Mouse (Mus musculus) forebrain, embryonic 14.5 days (tissue): ENCODE results near the gene Ccdc117. TPM values are rescaled to one million over a fixed set of nuclear protein-coding genes. Genes with fewer than 3 reads are reported as not detected.

ENCODE experiments used
- ATAC-seq: fragments of 200-750 bp; cut with Nextera tagmentation; 2 replicates; pipeline ENCODE4 v1.8.0; 2017; ENCODE audit warnings: mild to moderate bottlenecking, moderate library complexity
- DNase-seq: peaks from one replicate; pipeline ENCODE4 v3.0.0-alpha.2; 2015; ENCODE audit warnings: low spot score
- H3K27ac ChIP-seq: fragments of 300-500 bp; sonication (generic); 2 replicates; pipeline ENCODE4 v1.5.1; 2014; ENCODE audit warnings: low read depth, mild to moderate bottlenecking, control low read depth, low read length, moderate library complexity
- H3K27me3 ChIP-seq: fragments of 300-500 bp; sonication (generic); replicated peaks from 2 replicates; pipeline ENCODE4 v1.6.1; 2014; ENCODE audit warnings: low read length, control low read depth, mixed read lengths; ENCODE audit not compliant: control insufficient read depth, insufficient read depth
- H3K36me3 ChIP-seq: fragments of 300-500 bp; sonication (generic); 2 replicates; pipeline ENCODE4 v1.6.1; 2014; ENCODE audit warnings: low read length, control low read depth; ENCODE audit not compliant: control insufficient read depth, insufficient read depth
- H3K4me1 ChIP-seq: fragments of 300-500 bp; sonication (generic); 2 replicates; pipeline ENCODE4 v1.6.1; 2014; ENCODE audit warnings: antibody characterized with exemption, low read length, control low read depth; ENCODE audit not compliant: control insufficient read depth, insufficient read depth
- H3K4me2 ChIP-seq: fragments of 300-500 bp; sonication (generic); 2 replicates; pipeline ENCODE4 v1.6.1; 2014; ENCODE audit warnings: mild to moderate bottlenecking, control low read depth, low read length
- H3K4me3 ChIP-seq: fragments of 300-500 bp; sonication (generic); 2 replicates; pipeline ENCODE4 v1.5.1; 2014; ENCODE audit warnings: low read depth, low read length, control low read depth
- H3K9ac ChIP-seq: fragments of 300-500 bp; sonication (generic); 2 replicates; pipeline ENCODE4 v1.6.1; 2014; ENCODE audit warnings: mild to moderate bottlenecking, low read length, control low read depth, moderate library complexity
- H3K9me3 ChIP-seq: fragments of 300-500 bp; sonication (generic); replicated peaks from 2 replicates; pipeline ENCODE4 v1.6.1; 2016; ENCODE audit warnings: low read length, control low read depth, mixed read lengths; ENCODE audit not compliant: control insufficient read depth
- WGBS: fragments of 180-500 bp; shearing (Covaris S2); extraction: QIAGEN DNeasy Blood & Tissue Kit; methylation state at CpG from one replicate; pipeline ENCODE4 v1.1.7; 2014; 5-methylcytosine and 5-hydroxymethylcytosine counted together
- polyA plus RNA-seq: library from polyadenylated mRNA; unstranded; fragments of >200 nt; fragmentation: Nextera tagmentation; extraction: Ambion mirVana; gene quantifications from 2 replicates; pipeline ENCODE4 v1.2.1, GENCODE M21; 2014

The Ccdc117 gene
- polyA plus RNA-seq, 1 experiment from 2014 or later = 13.1 TPM

- Histone ChIP-seq H3K4me3 (no peak overlapping the region), H3K9ac (no peak overlapping the region), H3K9me3 (no peaks in the 10 kb centered on the region), H3K36me3 (peaks cover 96% of the 10 kb centered on the region), H3K4me1 (no peaks in the 10 kb centered on the region), H3K4me2 (no peak overlapping the region), H3K27ac (no peak overlapping the region), H3K27me3 (no peaks in the 10 kb centered on the region)
- ATAC-seq (no peak), DNase-seq (no peak)
- WGBS = 81% methylated on average over 5 of the region's 5 CpGs
Measured at GRCm38 (mm10) chr11:5527865-5528523, 14.0 kb downstream of the Ccdc117 start.

DNA sequence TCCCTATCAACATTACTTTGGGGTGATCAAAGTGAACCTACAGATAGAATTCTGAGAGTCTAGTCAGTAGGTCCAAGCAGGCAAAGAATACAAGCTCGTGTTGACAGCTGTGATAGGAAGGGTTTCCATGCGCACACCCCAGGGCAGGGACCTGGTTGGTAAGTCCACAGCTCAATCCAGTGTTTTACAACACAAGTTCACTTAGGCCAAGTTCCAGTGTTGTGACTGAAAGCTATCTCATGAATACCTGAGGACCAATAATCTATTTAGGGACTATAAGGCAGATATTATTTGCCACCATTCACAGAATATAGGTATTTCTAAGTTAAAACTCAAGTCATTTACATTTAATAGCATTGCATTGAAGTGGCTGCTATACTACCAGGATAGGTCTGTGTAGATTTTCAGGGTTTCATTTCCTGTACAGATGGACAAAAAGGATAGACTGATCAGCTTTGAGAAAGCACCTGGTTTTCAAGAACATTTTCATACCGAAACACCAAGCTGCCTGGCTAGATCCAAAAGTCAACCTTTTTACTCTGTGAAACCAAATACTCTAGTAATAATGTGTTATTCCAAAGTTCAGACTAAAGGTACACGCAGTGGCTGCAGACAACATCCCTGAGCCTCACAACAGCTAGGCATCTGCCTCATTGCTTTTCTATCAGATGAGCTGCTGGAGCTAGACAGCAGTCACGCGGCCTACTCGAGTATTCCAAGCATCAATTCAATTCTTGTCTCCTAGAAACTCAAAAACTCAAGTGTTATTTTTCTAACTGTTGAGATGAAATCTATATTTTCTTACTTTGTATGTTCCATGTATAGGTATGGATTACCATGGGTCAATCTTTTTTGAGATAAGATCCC lies 15.2 kb downstream of the Ccdc117 start:
- H3K4me2 ChIP-seq = no peak overlapping the region
- WGBS = 92% methylated on average over 7 of the region's 7 CpGs
- H3K4me1 ChIP-seq = peaks cover 5% of the 10 kb centered on the region
- H3K9me3 ChIP-seq = no peaks in the 10 kb centered on the region
- H3K36me3 ChIP-seq = peaks cover 92% of the 10 kb centered on the region
- ATAC-seq (no peak), DNase-seq (no peak)
- H3K4me3 ChIP-seq = no peak overlapping the region
- H3K27me3 ChIP-seq = no peaks in the 10 kb centered on the region
- no peak overlapping the region for H3K27ac ChIP-seq
- no peak overlapping the region for H3K9ac ChIP-seq

GRCm38 (mm10) chr11:5525418-5525817 lies 16.6 kb downstream of the Ccdc117 start:
- Histone ChIP-seq H3K9me3 (no peaks in the 10 kb centered on the region), H3K4me1 (peaks cover 5% of the 10 kb centered on the region), H3K27ac (no peak overlapping the region), H3K4me2 (no peak overlapping the region), H3K36me3 (peaks cover 78% of the 10 kb centered on the region), H3K4me3 (no peak overlapping the region), H3K9ac (no peak overlapping the region), H3K27me3 (no peaks in the 10 kb centered on the region)
- DNase-seq (no peak), ATAC-seq (no peak)
- 93% methylated on average over 4 of the region's 4 CpGs for WGBS

DNA sequence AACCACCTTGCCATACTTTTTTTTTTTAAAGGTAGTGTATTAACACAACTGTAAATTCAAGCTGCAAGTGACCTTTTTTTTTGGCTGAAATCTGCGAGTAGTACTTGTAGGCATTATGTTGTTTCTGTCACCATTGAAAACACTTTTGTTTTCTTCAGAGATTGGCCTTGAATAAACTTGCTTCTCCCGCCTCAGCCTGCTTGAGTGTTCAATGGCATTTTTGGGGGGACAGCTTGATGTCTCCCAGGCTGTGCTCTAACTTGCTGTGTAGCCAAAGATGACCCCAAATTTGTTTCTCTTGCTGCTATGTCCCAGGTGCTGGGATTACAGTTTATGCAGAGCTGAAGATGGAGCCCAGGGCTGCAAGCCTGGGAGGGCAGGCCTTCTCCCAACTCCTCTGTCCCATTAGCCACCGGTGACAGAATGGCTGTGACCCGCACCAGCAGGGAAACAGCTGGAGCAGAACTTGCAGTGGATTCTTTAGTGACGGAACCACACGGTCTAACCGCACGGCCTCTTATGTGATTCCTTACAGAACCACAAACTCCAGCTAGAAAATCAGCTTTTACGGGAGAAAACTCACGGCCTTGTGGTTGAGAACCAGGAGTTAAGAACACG lies 19.1 kb downstream of the Ccdc117 start:
- DNase-seq (no peak), ATAC-seq (no peak)
- WGBS = 89% methylated on average over 11 of the region's 11 CpGs
- Histone ChIP-seq H3K36me3 (peaks cover 56% of the 10 kb centered on the region), H3K4me2 (peak overlapping the region; percentile 78; the same call in 1 of the 2 replicates), H3K27ac (no peak overlapping the region), H3K27me3 (no peaks in the 10 kb centered on the region), H3K9ac (no peak overlapping the region), H3K4me1 (peaks cover 5% of the 10 kb centered on the region), H3K9me3 (no peaks in the 10 kb centered on the region), H3K4me3 (no peak overlapping the region)

GRCm38 (mm10) chr11:5521516-5522291 lies 20.3 kb downstream of the Ccdc117 start:
- Histone ChIP-seq H3K27ac (peak overlapping the region; percentile 90), H3K4me2 (peak overlapping the region; percentile 78), H3K9ac (peak overlapping the region; percentile 97), H3K9me3 (no peaks in the 10 kb centered on the region), H3K27me3 (no peaks in the 10 kb centered on the region), H3K36me3 (peaks cover 45% of the 10 kb centered on the region), H3K4me3 (peak overlapping the region; percentile 99), H3K4me1 (peaks cover 5% of the 10 kb centered on the region)
- under 1% methylated on average over 34 of the region's 34 CpGs for WGBS
- ATAC-seq = peak; percentile 18
- peak; percentile 69 for DNase-seq

GRCm38 (mm10) chr11:5521266-5521515 lies 20.8 kb downstream of the Ccdc117 start:
- no peak; the same call in 1 of the 2 replicates for ATAC-seq
- Histone ChIP-seq H3K4me2 (peak overlapping the region; percentile 78), H3K36me3 (peaks cover 39% of the 10 kb centered on the region), H3K4me3 (peak overlapping the region; percentile 99), H3K9ac (peak overlapping the region; percentile 97), H3K4me1 (peaks cover 5% of the 10 kb centered on the region), H3K27ac (peak overlapping the region; percentile 90), H3K9me3 (no peaks in the 10 kb centered on the region), H3K27me3 (no peaks in the 10 kb centered on the region)
- 0% methylated on average over 13 of the region's 13 CpGs for WGBS
- DNase-seq = no peak

DNA sequence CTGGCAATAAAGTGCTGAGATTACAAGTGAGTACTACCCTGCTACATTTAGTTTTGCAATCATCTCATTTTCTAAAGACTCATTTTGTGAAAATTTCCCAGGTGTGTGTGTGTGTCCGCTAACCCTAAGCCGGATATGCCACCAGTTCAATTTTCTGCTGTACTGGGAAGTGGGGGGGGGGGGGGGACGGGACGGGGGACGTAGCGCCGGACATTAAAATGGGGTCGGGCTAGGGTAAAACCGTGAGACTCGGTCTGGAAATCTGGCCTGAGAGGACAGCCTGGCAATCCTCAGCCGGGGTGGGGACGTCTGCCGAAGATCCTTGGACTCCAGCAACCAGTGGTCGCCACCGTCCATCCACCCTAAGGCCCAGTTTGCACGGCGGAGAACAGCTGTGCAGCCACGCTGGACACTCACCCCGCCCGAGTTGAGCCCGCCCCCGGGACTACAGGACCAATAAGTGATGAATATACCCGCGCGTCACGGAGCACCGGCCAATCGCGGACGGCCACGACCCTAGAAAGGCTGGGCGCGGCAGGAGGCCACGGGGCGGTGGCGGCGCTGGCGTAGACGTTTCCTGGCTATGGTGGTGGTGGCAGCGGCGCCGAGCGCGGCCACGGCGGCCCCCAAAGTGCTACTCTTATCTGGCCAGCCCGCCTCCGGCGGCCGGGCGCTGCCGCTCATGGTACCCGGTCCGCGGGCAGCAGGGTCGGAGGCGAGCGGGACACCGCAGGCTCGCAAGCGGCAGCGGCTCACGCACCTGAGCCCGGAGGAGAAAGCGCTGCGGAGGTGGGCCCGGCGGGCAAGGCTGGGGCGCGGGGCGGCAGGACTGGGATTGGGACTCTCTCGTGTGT lies 21.3 kb downstream of the Ccdc117 start, which contains the start of gene Xbp1:
Gene Xbp1, plus strand, starts transcription at position 248 of the 854 bp plus-strand sequence.
- ATAC-seq = peak; percentile 99
- Histone ChIP-seq H3K27ac (peak within 1 kb of the TSS; percentile 90), H3K9me3 (no peaks in the 10 kb centered on the region), H3K36me3 (peaks cover 34% of the 10 kb centered on the region), H3K9ac (peak within 1 kb of the TSS; percentile 97), H3K27me3 (no peaks in the 10 kb centered on the region), H3K4me2 (peak within 1 kb of the TSS; percentile 78), H3K4me3 (peak within 1 kb of the TSS; percentile 99), H3K4me1 (peaks cover 5% of the 10 kb centered on the region)
- under 1% methylated on average over 72 of the region's 72 CpGs for WGBS
- peak; percentile 96 for DNase-seq

GRCm38 (mm10) chr11:5519681-5520080 lies 22.3 kb downstream of the Ccdc117 start:
- WGBS = 86% methylated on average over 3 of the region's 3 CpGs
- Histone ChIP-seq H3K36me3 (peaks cover 24% of the 10 kb centered on the region), H3K27ac (no peak overlapping the region), H3K4me3 (no peak overlapping the region), H3K4me2 (no peak overlapping the region), H3K4me1 (peaks cover 5% of the 10 kb centered on the region), H3K9me3 (no peaks in the 10 kb centered on the region), H3K27me3 (no peaks in the 10 kb centered on the region), H3K9ac (no peak overlapping the region)
- ATAC-seq (no peak), DNase-seq (no peak)
